Mouse (Mus musculus) midbrain, embryonic 10.5 days (tissue): ENCODE measurements around the gene Cdc42ep3. TPM values are rescaled to one million over a fixed set of nuclear protein-coding genes. Genes with fewer than 3 reads are reported as not detected.

Experiments
- DNase-seq: peaks from one replicate; pipeline ENCODE4 v3.0.0-alpha.2; 2017; ENCODE audit warnings: low spot score
- H3K27ac ChIP-seq: fragments of 300-500 bp; sonication (generic); replicated peaks from 2 replicates; pipeline ENCODE4 v1.5.1; 2016; ENCODE audit warnings: mild to moderate bottlenecking
- H3K27me3 ChIP-seq: fragments of 300-500 bp; sonication (generic); 2 replicates; pipeline ENCODE4 v1.6.1; 2016; ENCODE audit warnings: low read depth, mild to moderate bottlenecking; ENCODE audit not compliant: poor library complexity, severe bottlenecking
- H3K36me3 ChIP-seq: fragments of 300-500 bp; sonication (generic); 2 replicates; pipeline ENCODE4 v1.6.1; 2016; ENCODE audit warnings: mild to moderate bottlenecking, moderate library complexity
- H3K4me1 ChIP-seq: fragments of 300-500 bp; sonication (generic); 2 replicates; pipeline ENCODE4 v1.6.1; 2016
- H3K4me3 ChIP-seq: fragments of 300-500 bp; sonication (generic); 2 replicates; pipeline ENCODE4 v1.5.1; 2016; ENCODE audit warnings: mild to moderate bottlenecking, moderate library complexity
- H3K9me3 ChIP-seq: fragments of 300-500 bp; sonication (generic); replicated peaks from 2 replicates; pipeline ENCODE4 v1.6.1; 2016; ENCODE audit warnings: mild to moderate bottlenecking
- WGBS: fragments of 180-500 bp; shearing (Covaris S2); methylation state at CpG from one replicate; pipeline ENCODE4 v1.1.7; 2016; 5-methylcytosine and 5-hydroxymethylcytosine counted together
- polyA plus RNA-seq: library from polyadenylated mRNA; unstranded; fragments of >200 nt; fragmentation: Nextera tagmentation; extraction: Ambion mirVana; gene quantifications from 2 replicates; pipeline ENCODE4 v1.2.1, GENCODE M21; 2016

The Cdc42ep3 gene
- polyA plus RNA-seq, 1 experiment from 2014 or later = 13.7 TPM

DNA sequence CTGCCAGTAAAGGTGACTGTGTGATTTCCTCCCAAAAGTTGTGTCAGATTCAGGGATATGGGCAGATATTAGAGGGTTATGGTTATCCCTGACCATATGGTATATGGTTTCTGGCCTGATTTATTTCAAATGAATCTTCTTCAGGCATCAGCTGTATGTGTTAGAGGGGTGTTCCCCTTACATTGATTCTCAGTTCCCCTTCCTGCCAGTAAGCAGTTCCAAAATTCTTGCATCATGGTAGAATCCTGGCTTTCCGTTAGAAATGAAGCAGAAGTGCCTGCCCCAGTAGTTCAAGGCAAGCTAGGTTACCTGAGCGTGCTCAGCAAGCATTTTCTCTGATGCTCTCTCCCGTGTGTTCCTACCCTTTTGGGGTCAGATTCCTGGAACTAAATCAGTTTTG, 51.7 kb downstream of the Cdc42ep3 start:
- Histone ChIP-seq H3K27me3 (no peaks in the 10 kb centered on the region), H3K27ac (no peak overlapping the region), H3K9me3 (no peaks in the 10 kb centered on the region), H3K36me3 (no peaks in the 10 kb centered on the region), H3K4me1 (no peaks in the 10 kb centered on the region), H3K4me3 (no peak overlapping the region)
- WGBS = 86% methylated on average over 3 of the region's 3 CpGs
- DNase-seq = no peak

DNA sequence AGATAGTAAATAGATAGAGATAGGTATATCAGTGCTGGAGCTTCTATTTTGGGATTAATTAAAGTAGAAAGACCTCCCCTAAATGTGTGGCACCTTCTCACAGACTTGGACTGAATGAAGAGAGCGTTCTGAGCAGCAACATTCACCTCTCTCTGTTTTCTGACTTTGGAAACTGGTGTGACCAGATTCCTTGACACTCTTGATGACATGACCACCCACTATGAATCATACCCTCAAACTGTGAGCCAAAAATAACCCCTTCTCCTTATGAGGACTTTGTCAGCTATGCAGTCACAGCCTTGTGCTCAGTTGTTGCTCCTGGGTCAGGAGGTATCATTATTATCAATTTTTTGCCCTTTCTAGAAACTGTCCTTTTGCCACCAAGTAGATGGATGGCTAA, 55.0 kb downstream of the Cdc42ep3 start:
- DNase-seq = no peak
- H3K9me3 ChIP-seq = no peaks in the 10 kb centered on the region
- H3K27ac ChIP-seq = no peak overlapping the region
- 80% methylated on average over 1 of the region's 1 CpGs for WGBS
- no peak overlapping the region for H3K4me3 ChIP-seq
- no peaks in the 10 kb centered on the region for H3K4me1 ChIP-seq
- H3K27me3 ChIP-seq = no peaks in the 10 kb centered on the region
- H3K36me3 ChIP-seq = no peaks in the 10 kb centered on the region

DNA sequence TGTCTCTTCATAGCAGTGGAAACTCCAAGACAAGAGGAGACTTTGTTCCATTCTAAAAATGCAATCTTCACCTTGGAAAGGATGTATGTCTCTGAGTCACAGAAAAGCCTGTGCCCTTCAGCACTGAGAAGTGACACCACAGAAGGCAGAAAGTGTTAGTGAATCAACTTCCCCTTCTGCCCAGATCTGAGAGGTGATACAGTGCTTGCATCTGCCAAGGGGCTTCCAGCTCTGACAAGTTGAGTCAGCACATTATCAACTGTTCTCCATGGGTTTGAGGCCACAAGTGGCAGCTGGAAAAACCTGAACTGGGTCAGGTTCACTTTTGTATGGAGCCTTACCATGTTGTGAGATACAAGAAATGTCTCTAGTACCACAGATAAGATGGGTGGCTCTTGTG, 55.9 kb downstream of the Cdc42ep3 start:
- DNase-seq = no peak
- no peaks in the 10 kb centered on the region for H3K27me3 ChIP-seq

DNA sequence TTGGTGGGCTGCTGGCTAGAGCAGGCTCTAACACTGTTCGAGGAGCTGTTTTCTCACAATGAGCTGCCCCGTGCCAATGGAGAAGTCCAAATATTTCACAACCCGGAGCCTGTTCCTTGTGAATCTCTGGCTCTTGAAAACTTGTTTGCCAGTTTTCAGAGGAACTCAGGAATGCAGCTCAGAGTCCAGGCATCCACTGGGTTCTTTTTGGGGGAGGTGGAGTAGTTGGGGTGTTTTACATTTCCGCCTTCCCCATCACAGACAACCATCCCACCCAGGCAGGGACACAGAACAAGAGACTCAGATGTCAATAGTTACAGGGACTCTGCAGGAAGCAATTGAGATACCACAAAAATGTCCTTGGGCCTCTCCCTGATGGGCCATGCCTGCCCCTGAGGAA, 59.0 kb downstream of the Cdc42ep3 start:
- Histone ChIP-seq H3K4me3 (no peak overlapping the region), H3K27me3 (no peaks in the 10 kb centered on the region), H3K27ac (no peak overlapping the region), H3K4me1 (no peaks in the 10 kb centered on the region), H3K36me3 (no peaks in the 10 kb centered on the region), H3K9me3 (no peaks in the 10 kb centered on the region)
- DNase-seq = no peak
- WGBS = 79% methylated on average over 4 of the region's 4 CpGs

More for the DNA sequence above, 55.9 kb downstream of the Cdc42ep3 start:
- Histone ChIP-seq H3K4me3 (no peak overlapping the region), H3K36me3 (no peaks in the 10 kb centered on the region), H3K27ac (no peak overlapping the region), H3K9me3 (no peaks in the 10 kb centered on the region), H3K4me1 (no peaks in the 10 kb centered on the region)

DNA sequence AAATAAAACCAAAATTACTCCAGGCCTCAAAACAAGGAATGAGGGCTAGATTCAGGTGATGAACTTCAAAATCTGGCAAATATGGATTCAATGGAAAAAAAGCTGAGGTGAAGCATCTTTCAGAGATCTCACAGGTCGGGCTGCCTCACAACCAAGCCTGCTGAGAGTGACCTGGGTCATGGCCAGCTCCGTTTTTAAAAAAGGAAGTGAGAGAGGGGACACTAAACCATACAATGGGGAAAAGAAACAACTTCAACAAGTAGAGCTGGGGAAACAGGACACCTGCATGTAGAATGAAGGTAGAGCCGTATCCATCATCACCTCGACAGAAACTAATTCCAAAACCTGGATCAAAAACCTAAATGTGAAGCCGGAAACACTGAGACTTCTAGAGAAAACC, 63.2 kb downstream of the Cdc42ep3 start:
- Histone ChIP-seq H3K27me3 (no peaks in the 10 kb centered on the region), H3K36me3 (no peaks in the 10 kb centered on the region), H3K27ac (no peak overlapping the region), H3K9me3 (no peaks in the 10 kb centered on the region), H3K4me1 (no peaks in the 10 kb centered on the region), H3K4me3 (no peak overlapping the region)
- 88% methylated on average over 5 of the region's 5 CpGs for WGBS
- DNase-seq = no peak

DNA sequence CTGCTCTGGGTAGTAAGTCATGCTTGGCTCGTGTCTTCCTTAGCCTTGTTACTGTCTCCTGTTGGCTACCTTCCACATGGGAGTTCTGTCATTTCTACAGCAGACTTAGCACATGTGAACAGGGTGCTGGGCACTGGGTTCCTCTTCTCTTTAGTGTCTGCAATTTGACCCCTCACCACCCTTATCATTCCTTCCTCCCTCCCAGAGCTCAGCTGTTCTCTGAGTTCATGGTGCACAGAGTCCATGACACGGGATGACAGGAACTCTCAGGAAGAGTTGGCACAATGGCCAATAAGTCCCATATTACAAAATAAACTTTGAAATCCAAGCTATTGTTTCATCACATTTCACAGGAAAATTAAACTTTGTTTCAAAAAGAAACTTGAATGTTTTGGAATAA, 64.2 kb downstream of the Cdc42ep3 start:
- Histone ChIP-seq H3K27me3 (no peaks in the 10 kb centered on the region), H3K27ac (no peak overlapping the region), H3K36me3 (no peaks in the 10 kb centered on the region), H3K9me3 (no peaks in the 10 kb centered on the region), H3K4me3 (no peak overlapping the region), H3K4me1 (peaks cover under 1% of the 10 kb centered on the region)
- DNase-seq = no peak
- 88% methylated on average over 2 of the region's 2 CpGs for WGBS

DNA sequence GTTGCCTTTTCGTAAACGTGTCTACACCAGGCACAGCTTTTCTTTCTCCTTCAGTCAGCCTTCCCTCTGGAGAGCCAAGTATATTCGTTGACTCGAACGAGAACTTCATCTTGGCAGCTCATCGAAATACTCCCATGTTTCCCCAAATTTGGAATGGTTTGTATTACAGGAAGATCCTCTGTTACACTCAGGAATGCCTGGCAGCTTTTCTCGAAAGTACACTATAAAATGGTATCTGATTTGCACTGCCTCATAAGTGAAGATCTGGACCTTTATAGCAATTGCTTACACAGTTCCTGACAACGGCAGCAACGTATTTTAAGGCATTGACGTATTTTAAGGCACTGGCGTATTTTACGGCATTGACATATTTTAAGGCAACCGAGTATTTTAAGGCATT, 67.6 kb downstream of the Cdc42ep3 start:
- H3K4me1 ChIP-seq = peaks cover 8% of the 10 kb centered on the region
- H3K27ac ChIP-seq = no peak overlapping the region
- H3K27me3 ChIP-seq = no peaks in the 10 kb centered on the region
- no peaks in the 10 kb centered on the region for H3K9me3 ChIP-seq
- no peak overlapping the region for H3K4me3 ChIP-seq
- no peaks in the 10 kb centered on the region for H3K36me3 ChIP-seq
- WGBS = 91% methylated on average over 13 of the region's 13 CpGs
- DNase-seq = no peak

DNA sequence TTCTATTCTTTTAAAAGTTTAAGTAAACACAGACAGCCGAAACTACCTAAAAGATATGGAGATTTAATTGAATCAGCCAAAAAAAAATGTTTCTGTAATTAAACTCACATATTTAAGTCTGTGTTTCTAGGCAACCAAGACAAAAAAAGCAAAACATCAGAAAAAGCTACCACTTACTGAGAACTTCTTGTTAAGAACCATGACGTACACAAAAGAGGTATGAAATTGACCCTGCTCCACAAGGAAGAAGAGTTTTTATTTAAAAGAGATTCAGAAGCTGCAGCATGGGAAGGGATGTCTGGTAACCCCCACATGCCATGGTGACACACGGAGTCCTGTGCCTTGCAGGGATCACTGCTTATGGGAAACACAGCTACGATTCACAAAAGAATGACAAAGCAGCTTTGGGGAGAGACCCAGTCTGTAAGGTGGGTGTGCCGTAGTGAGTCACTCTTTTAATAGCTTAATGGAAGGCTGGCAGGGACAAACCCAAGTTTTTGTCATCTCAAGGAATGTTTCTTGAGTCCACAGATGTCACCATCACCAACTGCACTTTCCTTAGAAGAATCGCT, 69.8 kb downstream of the Cdc42ep3 start:
- no peak for DNase-seq
- no peak overlapping the region for H3K4me3 ChIP-seq
- no peaks in the 10 kb centered on the region for H3K36me3 ChIP-seq
- no peak overlapping the region; the same call in 1 of the 2 replicates for H3K27ac ChIP-seq
- 57% methylated on average over 6 of the region's 6 CpGs for WGBS
- H3K4me1 ChIP-seq = peaks cover 8% of the 10 kb centered on the region
- H3K27me3 ChIP-seq = no peaks in the 10 kb centered on the region
- H3K9me3 ChIP-seq = no peaks in the 10 kb centered on the region
